Mouse (Mus musculus) E14TG2a.4 (cell line): ENCODE results near the gene Utp14b.
A peak's percentile ranks its signal among the peaks of the same experiment; 100 is the strongest.

Source experiments
- H3K27me3 ChIP-seq: 2 replicates; pipeline ENCODE4 v1.6.1; 2014; ENCODE audit warnings: low read length, control low read depth; ENCODE audit not compliant: insufficient read depth
- H3K36me3 ChIP-seq: 2 replicates; pipeline ENCODE4 v1.6.1; 2014; ENCODE audit warnings: low read length, control low read depth; ENCODE audit not compliant: insufficient read depth
- H3K4me1 ChIP-seq: replicated peaks from 2 replicates; pipeline ENCODE4 v1.6.1; 2014; ENCODE audit warnings: low read depth, low read length, control low read depth
- H3K4me3 ChIP-seq: replicated peaks from 2 replicates; pipeline ENCODE4 v1.5.1; 2014; ENCODE audit warnings: mild to moderate bottlenecking, low read length
- H3K9me3 ChIP-seq: 2 replicates; pipeline ENCODE4 v1.6.1; 2014; ENCODE audit warnings: low read length, control low read depth
- CTCF ChIP-seq: conservative IDR thresholded peaks from 2 replicates; pipeline ENCODE4 v1.5.1; 2014; ENCODE audit warnings: low read length
- NANOG ChIP-seq: IDR thresholded peaks from 2 replicates; pipeline ENCODE4 v1.6.1; 2014; ENCODE audit warnings: borderline replicate concordance, low read length, mixed read lengths
- POU5F1 ChIP-seq: IDR thresholded peaks from 2 replicates; pipeline ENCODE4 v1.6.1; 2014; ENCODE audit warnings: low read length, borderline replicate concordance

The Utp14b gene

DNA sequence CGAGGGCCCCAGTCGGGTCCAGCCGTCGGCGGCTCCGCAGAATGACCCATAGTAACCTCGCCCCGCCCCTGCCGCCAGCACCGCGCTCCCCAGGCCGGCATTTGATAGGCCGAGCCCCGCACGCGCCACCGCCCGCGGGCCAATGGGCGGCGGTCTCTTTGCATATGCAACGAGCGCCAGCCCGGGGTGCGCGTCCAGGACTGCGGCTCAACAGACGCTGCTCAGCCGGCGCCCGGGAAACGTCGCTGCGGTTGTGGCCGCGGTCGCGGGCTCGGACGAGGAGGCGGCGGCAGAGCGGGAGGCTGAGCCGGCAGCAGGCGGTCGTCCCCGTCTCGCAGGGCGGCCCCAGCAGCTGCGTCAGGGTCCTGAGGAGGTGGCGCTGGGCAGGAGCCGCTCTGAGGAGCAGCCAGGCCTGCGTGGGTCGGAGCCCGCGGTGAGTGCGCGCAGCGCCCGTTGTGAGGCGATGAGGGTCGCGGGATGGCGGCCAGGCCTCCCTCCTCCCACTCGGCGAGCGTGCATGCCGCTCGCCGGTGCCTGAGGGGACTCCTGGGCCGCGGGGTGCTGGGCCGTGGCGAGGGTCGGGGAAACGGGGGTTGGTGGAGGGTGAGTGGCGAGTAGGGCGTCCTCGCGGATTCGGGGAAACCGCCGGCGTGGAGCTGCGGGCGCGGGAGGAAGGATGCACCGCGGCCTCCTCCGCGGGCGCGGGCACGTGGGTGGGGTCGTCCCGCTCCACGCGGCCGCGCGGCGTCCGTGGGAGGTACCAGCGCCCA lies at the start of gene Utp14b, which contains the start of gene Acsl3:
Gene Utp14b, plus strand, starts transcription at position 368 of the 770 bp plus-strand sequence.
Gene Acsl3, plus strand, starts transcription at position 155 of the 770 bp plus-strand sequence.
- peak within 1 kb of the TSS; percentile 97 for H3K4me3 ChIP-seq
- no peaks in the 10 kb centered on the region for H3K36me3 ChIP-seq
- no peaks in the 10 kb centered on the region for H3K9me3 ChIP-seq
- no peak for TF ChIP-seq CTCF
- TF ChIP-seq NANOG = no peak
- TF ChIP-seq POU5F1 = no peak
- H3K4me1 ChIP-seq = peaks cover 33% of the 10 kb centered on the region
- H3K27me3 ChIP-seq = no peaks in the 10 kb centered on the region

- Histone ChIP-seq H3K4me1 (peaks cover 47% of the 10 kb centered on the region), H3K4me3 (0 out of 2 replicates have a peak overlapping the region, but pooled peaks have one; percentile 7), H3K27me3 (no peaks in the 10 kb centered on the region), H3K36me3 (no peaks in the 10 kb centered on the region), H3K9me3 (no peaks in the 10 kb centered on the region)
- TF ChIP-seq POU5F1 = no peak
Measured at GRCm38 (mm10) chr1:78609134-78609907, 48.5 kb upstream of the Utp14b start.

DNA sequence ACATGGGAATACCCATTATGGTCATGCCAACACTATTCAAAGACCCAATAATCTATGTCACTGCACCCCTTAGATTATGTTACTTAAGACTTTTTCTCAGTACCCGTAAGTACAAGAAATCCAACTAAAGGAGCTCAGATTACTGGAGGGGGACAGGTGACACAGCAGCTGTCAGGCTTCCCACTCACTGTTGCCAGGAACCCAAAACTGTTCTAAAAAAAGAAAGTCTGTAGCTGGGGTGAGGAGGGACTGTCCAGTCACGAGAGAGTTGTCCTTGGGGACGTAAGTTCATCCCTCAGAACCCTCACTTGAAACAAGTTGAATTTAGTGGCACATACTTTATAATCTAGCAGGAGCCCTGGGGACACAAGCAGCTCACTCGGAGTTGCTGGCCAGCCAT lies 46.8 kb upstream of the Utp14b start:
- H3K4me1 ChIP-seq = peaks cover 47% of the 10 kb centered on the region
- H3K9me3 ChIP-seq = no peaks in the 10 kb centered on the region
- H3K4me3 ChIP-seq = no peak overlapping the region
- TF ChIP-seq NANOG = no peak
- no peak for TF ChIP-seq POU5F1
- TF ChIP-seq CTCF = no peak
- no peaks in the 10 kb centered on the region for H3K27me3 ChIP-seq
- no peaks in the 10 kb centered on the region for H3K36me3 ChIP-seq

DNA sequence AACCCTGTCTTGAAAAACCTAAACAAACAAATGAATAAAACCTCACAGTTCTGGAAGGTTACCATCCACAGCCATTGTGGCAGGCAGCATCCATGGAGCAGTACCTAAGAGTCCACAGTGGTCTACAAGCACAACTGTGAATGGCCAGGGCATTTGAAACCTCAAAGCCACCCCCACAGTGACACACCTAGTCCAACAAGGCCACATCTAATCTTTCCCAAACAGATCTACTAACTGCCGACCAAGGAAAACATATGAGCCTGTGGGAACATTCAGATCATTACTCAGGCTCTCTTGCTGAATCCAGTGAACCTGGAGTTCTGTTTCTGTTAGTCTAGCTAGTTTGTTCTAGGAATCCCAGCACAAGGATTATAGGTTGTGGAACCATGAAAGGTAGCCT lies 44.9 kb upstream of the Utp14b start:
- H3K9me3 ChIP-seq = no peaks in the 10 kb centered on the region
- no peaks in the 10 kb centered on the region for H3K36me3 ChIP-seq
- peaks cover 41% of the 10 kb centered on the region for H3K4me1 ChIP-seq
- H3K27me3 ChIP-seq = no peaks in the 10 kb centered on the region
- TF ChIP-seq CTCF (no peak), NANOG (no peak), POU5F1 (no peak)
- no peak overlapping the region for H3K4me3 ChIP-seq

DNA sequence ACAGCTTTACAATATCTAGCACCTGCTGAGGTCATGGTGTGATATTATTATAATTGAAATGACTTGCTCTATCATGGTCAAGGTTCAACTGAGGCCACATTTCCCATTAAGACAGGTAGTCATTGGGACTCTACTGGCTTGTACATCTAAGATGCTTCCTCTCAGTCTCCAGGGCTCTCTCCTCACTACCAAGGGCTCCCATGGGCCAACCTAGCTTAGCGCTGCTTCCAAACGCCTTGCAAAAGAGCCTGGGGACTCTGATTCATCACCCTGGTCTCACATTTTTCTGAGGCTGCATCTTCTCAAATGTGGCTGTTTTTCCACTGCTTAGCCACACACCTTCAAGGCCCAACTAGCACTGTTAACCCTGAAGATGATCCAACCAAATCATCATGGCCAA lies 33.5 kb upstream of the Utp14b start:
- H3K9me3 ChIP-seq = no peaks in the 10 kb centered on the region
- H3K4me3 ChIP-seq = no peak overlapping the region
- no peak for TF ChIP-seq POU5F1
- TF ChIP-seq CTCF = no peak
- TF ChIP-seq NANOG = no peak
- H3K4me1 ChIP-seq = no peaks in the 10 kb centered on the region
- no peaks in the 10 kb centered on the region for H3K36me3 ChIP-seq
- H3K27me3 ChIP-seq = no peaks in the 10 kb centered on the region

DNA sequence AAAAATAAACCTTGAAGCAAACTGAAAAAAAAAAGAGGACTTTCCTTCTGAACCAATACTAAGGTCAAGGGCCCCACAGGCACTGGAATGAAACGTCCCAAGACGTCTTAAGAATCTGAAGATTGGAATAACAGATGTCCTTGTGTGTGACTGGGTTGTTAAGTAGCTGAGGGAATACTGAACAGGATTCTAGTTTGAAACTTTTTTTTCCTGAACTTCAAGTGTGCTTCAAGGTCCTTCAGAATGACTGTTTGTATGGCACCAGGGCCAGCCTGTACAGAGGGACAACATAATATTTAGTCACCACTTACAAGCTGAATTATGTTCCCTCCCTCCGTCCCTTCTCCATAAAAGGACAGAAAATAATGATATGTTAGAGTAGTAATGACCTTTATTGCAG lies 23.4 kb upstream of the Utp14b start:
- Histone ChIP-seq H3K4me3 (no peak overlapping the region), H3K36me3 (no peaks in the 10 kb centered on the region), H3K27me3 (no peaks in the 10 kb centered on the region), H3K4me1 (no peaks in the 10 kb centered on the region), H3K9me3 (peaks cover 6% of the 10 kb centered on the region; the same call in 1 of the 2 replicates)
- no peak for TF ChIP-seq CTCF
- no peak for TF ChIP-seq POU5F1
- TF ChIP-seq NANOG = no peak

- TF ChIP-seq NANOG = no peak
- no peak for TF ChIP-seq CTCF
- no peak for TF ChIP-seq POU5F1
- Histone ChIP-seq H3K36me3 (no peaks in the 10 kb centered on the region), H3K4me1 (no peaks in the 10 kb centered on the region), H3K4me3 (no peak overlapping the region), H3K27me3 (peaks cover 3% of the 10 kb centered on the region; the same call in 1 of the 2 replicates), H3K9me3 (no peaks in the 10 kb centered on the region)
Measured at GRCm38 (mm10) chr1:78640871-78641270, 17.0 kb upstream of the Utp14b start.

GRCm38 (mm10) chr1:78641791-78642190 lies 16.0 kb upstream of the Utp14b start:
- no peaks in the 10 kb centered on the region for H3K36me3 ChIP-seq
- TF ChIP-seq POU5F1 (no peak), CTCF (no peak), NANOG (no peak)
- H3K4me1 ChIP-seq = no peaks in the 10 kb centered on the region
- H3K9me3 ChIP-seq = no peaks in the 10 kb centered on the region
- no peak overlapping the region for H3K4me3 ChIP-seq
- H3K27me3 ChIP-seq = peaks cover 3% of the 10 kb centered on the region; the same call in 1 of the 2 replicates
